Mouse (Mus musculus): ENCODE results near the gene 1700102P08Rik.

DNA sequence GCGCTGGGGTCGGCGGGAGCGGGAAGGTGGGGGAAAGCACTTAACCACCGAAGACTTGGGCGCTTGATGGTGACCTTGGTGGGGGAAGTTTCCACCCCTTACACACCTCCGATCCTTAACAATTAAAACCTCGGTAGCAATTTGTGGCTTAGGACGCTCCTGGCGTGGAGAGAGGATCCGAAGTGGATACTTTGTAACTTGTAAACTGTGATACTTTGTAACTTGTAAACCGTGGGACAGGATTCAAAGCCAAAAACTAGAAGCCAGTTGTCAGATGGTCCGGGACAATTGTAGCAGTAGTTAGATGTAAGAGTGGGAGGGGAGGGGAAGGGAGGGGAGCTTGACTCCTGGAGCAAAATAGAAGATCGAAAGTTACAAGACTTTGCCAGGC, 44.3 kb upstream of the 1700102P08Rik start:
- TF ChIP-seq POLR2A (IDR thresholded peaks at IDR 0.05; ENCODE audit: extremely low read depth, insufficient read depth, low read length) (no peak), CTCF (IDR thresholded peaks at IDR 0.05; ENCODE audit: extremely low read depth, insufficient read depth, low read length) (no peak)

All from cortical plate, adult 2 months (tissue).